Mouse (Mus musculus) ES-Bruce4 (cell line): ENCODE measurements around the gene Cux2. TPM values are rescaled to one million over a fixed set of nuclear protein-coding genes. Genes with fewer than 3 reads are reported as not detected.

ENCODE experiments used
- H3K27ac ChIP-seq: 2 replicates; pipeline ENCODE4 v1.5.1; 2012; ENCODE audit warnings: low read length, inconsistent platforms; ENCODE audit not compliant: insufficient read depth
- H3K27me3 ChIP-seq: 2 replicates; pipeline ENCODE4 v1.6.1; 2012; ENCODE audit warnings: mild to moderate bottlenecking, low read length, inconsistent platforms; ENCODE audit not compliant: control insufficient read depth, poor library complexity, insufficient read depth, severe bottlenecking
- H3K36me3 ChIP-seq: 2 replicates; pipeline ENCODE4 v1.6.1; 2012; ENCODE audit warnings: inconsistent platforms, mild to moderate bottlenecking, low read length, moderate library complexity; ENCODE audit not compliant: control insufficient read depth, poor library complexity, insufficient read depth, severe bottlenecking
- H3K4me1 ChIP-seq: one replicate; pipeline ENCODE4 v1.8.1; 2011; ENCODE audit warnings: low read length; ENCODE audit not compliant: control insufficient read depth, insufficient read depth
- H3K4me3 ChIP-seq: 2 replicates; pipeline ENCODE4 v1.5.1; 2011; ENCODE audit warnings: low read depth, mild to moderate bottlenecking, low read length
- H3K9ac ChIP-seq: 2 replicates; pipeline ENCODE4 v1.6.1; 2012; ENCODE audit warnings: low read depth, mild to moderate bottlenecking, inconsistent platforms; ENCODE audit not compliant: poor library complexity, severe bottlenecking
- H3K9me3 ChIP-seq: replicated peaks from 2 replicates; pipeline ENCODE4 v1.6.1; 2012; ENCODE audit warnings: mild to moderate bottlenecking, low read length, inconsistent platforms; ENCODE audit not compliant: control insufficient read depth, poor library complexity, insufficient read depth, severe bottlenecking
- CTCF ChIP-seq: IDR thresholded peaks from one replicate; pipeline ENCODE4 v1.8.1; 2011; ENCODE audit warnings: low read depth, low read length
- EP300 ChIP-seq: IDR thresholded peaks from 2 replicates; pipeline ENCODE4 v1.6.1; 2011; ENCODE audit warnings: low read depth, low read length; ENCODE audit not compliant: insufficient read depth
- POLR2A ChIP-seq: IDR thresholded peaks from one replicate; pipeline ENCODE4 v1.8.1; 2011; ENCODE audit warnings: low read length; ENCODE audit not compliant: insufficient read depth
- polyA plus RNA-seq: library from polyadenylated mRNA; stranded (reverse); fragments of >200 nt; gene quantifications from 2 replicates; pipeline ENCODE4 v1.2.4, GENCODE M21; 2011; ENCODE audit warnings: low read depth; ENCODE audit not compliant: missing spikeins, insufficient read depth, insufficient read length

The Cux2 gene
- polyA plus RNA-seq, 1 experiment: 3.6 TPM

DNA sequence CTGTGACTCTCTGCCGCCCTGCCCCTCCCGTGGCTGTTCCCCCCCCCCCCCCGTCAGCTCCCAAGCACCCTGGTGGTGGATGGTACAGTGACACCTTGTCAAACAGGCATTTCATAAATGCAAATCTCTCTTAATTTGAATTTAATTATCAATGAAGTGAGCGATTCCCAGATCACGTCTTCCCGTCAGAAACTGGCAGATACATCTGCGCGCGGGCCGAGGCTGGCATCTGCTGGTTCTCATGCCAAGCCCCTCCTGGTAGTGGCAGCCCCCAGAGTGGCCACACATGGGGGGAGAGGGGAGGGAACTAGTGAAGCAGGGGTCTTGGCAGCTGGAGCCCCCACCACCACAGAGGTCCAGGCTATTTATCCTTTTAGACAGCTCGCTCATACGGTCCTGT, 73.6 kb downstream of the Cux2 start:
- Histone ChIP-seq H3K36me3 (no peaks in the 10 kb centered on the region), H3K27me3 (no peaks in the 10 kb centered on the region), H3K27ac (no peak overlapping the region), H3K9me3 (no peaks in the 10 kb centered on the region), H3K9ac (no peak overlapping the region), H3K4me1 (no peaks in the 10 kb centered on the region), H3K4me3 (no peak overlapping the region)
- TF ChIP-seq CTCF: no peak
- no peak for TF ChIP-seq EP300
- no peak for TF ChIP-seq POLR2A

DNA sequence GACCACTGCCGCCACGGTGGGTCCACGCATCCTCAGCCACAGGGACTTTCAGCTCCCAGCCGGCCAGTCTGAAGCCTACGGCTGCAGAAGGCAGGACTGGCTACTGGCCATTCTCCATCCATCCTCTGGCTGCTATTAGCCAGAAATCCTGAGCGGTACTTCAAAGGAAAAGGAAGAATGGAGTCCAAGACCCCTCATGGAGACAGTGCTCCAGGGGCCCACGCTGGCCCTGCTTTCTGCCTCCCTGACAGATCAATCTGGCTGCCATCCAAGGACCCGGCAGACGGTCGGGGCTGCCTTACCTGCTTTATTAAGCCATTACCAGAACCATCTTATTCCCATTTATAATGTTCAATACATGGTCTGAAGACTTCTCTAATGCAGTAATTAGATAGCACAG, 76.4 kb downstream of the Cux2 start:
- TF ChIP-seq EP300: no peak
- TF ChIP-seq POLR2A: no peak
- no peak for TF ChIP-seq CTCF
- Histone ChIP-seq H3K4me1 (no peaks in the 10 kb centered on the region), H3K27me3 (no peaks in the 10 kb centered on the region), H3K36me3 (no peaks in the 10 kb centered on the region), H3K27ac (no peak overlapping the region), H3K9me3 (no peaks in the 10 kb centered on the region), H3K9ac (no peak overlapping the region), H3K4me3 (no peak overlapping the region)

DNA sequence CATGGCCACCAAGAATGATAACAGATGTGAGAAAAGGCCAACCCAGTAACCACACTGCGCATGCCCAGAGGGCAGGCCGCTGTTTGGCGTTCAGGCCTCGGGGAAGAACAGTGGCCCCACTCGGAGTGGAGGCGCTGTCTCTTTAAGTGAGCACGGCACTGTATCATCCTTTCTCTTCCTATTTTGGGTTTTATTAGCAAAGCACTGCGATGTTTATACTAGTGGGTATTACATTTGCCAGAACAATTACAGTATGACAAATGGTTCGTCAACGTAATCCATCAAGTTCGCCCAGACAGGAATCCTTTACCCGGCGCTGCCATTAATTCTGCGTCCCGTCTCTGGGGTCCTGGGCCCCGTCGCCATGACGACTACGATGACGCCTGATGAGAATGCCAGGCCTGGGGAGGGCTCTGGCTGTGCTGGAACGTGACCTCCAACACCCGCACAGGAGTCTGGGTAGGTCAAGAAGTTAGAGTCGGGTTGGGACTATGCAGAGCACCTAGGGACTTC, 77.2 kb downstream of the Cux2 start:
- no peak overlapping the region for H3K27ac ChIP-seq

DNA sequence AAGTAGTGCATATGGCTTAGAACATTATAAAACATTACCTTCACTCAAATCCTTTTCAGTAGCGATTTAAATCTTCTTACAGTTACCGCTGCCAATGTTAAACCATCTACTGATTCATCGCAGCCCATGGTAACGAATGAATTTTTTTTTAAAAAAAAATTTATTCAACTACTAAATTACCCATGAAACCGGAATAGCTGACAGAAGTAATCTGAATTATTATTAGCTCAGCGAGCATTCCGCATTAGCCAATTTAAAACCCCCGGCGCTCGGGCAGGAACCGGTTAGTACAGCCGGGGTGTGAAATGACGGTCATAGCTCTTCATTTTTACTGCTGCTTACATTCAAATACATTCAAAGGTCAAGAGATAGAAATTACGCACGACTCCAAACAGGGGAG, 80.9 kb downstream of the Cux2 start:
- Histone ChIP-seq H3K4me1 (no peaks in the 10 kb centered on the region), H3K4me3 (no peak overlapping the region), H3K27ac (no peak overlapping the region), H3K27me3 (no peaks in the 10 kb centered on the region), H3K36me3 (no peaks in the 10 kb centered on the region), H3K9ac (no peak overlapping the region), H3K9me3 (no peaks in the 10 kb centered on the region)
- TF ChIP-seq CTCF (no peak), EP300 (no peak), POLR2A (no peak)

More for the DNA sequence above, 77.2 kb downstream of the Cux2 start:
- no peak overlapping the region for H3K9ac ChIP-seq
- TF ChIP-seq EP300 (no peak), POLR2A (no peak), CTCF (no peak)
- H3K36me3 ChIP-seq: no peaks in the 10 kb centered on the region
- no peaks in the 10 kb centered on the region for H3K4me1 ChIP-seq
- H3K9me3 ChIP-seq: no peaks in the 10 kb centered on the region
- H3K27me3 ChIP-seq: no peaks in the 10 kb centered on the region
- no peak overlapping the region for H3K4me3 ChIP-seq

DNA sequence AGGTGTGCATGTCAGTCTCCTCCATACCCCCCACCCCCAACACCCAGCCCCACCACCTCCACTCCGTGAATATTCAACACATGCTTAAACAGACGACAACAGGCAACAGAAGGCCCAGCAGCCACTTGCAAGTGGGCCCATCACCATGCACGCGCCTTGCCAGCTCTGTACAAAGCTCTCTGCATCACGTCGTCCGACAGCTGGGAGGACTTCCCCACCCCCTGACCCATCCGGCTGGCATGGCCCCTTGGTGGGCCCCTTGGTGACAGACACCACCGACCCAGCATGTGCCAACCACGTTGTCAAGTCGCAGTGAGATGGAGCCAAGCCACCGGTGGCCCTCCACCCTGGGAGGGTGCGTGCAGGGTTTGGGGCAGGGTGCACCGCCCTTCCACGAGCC, 81.5 kb downstream of the Cux2 start:
- TF ChIP-seq CTCF (no peak), POLR2A (no peak), EP300 (no peak)
- H3K27me3 ChIP-seq: no peaks in the 10 kb centered on the region
- H3K4me1 ChIP-seq: no peaks in the 10 kb centered on the region
- no peaks in the 10 kb centered on the region for H3K36me3 ChIP-seq
- no peak overlapping the region for H3K27ac ChIP-seq
- no peak overlapping the region for H3K9ac ChIP-seq
- H3K9me3 ChIP-seq: no peaks in the 10 kb centered on the region
- no peak overlapping the region for H3K4me3 ChIP-seq

DNA sequence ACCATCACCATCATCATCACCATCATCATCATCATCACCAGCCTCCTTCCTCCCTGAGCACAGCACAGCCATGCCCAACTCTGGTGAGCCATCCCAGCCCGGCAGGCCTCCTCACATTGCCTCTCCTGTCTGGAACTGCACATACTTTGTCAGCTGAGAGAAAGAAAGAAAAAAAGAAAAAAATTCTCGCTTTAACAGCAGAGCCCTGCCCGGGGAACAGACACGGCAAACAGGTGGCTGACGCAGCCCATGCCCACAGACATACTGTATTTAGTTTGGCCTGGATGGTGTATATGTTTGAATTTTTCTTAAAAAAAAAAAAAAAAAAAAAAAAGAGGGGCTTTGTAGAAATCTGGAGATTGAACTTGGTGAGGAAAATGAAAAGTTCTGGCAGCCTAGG, 82.4 kb downstream of the Cux2 start:
- Histone ChIP-seq H3K4me3 (no peak overlapping the region), H3K4me1 (no peaks in the 10 kb centered on the region), H3K27ac (no peak overlapping the region), H3K9ac (no peak overlapping the region), H3K27me3 (no peaks in the 10 kb centered on the region), H3K36me3 (no peaks in the 10 kb centered on the region), H3K9me3 (no peaks in the 10 kb centered on the region)
- TF ChIP-seq EP300: no peak
- TF ChIP-seq CTCF: no peak
- no peak for TF ChIP-seq POLR2A

- H3K4me3 ChIP-seq: no peak overlapping the region
- no peak overlapping the region for H3K27ac ChIP-seq
These were observed 83.0 kb downstream of the Cux2 start for GRCm38 (mm10) chr5:121966940-121967339.

More at GRCm38 (mm10) chr5:121966940-121967339, 83.0 kb downstream of the Cux2 start:
- Histone ChIP-seq H3K36me3 (no peaks in the 10 kb centered on the region), H3K9ac (no peak overlapping the region), H3K27me3 (no peaks in the 10 kb centered on the region), H3K4me1 (no peaks in the 10 kb centered on the region), H3K9me3 (no peaks in the 10 kb centered on the region)
- TF ChIP-seq POLR2A (no peak), CTCF (no peak), EP300 (no peak)
